Mouse (Mus musculus) erythroblast, adult 5-6 weeks (primary cell): ENCODE measurements around the gene Trcg1. TPM values are rescaled to one million over a fixed set of nuclear protein-coding genes. Genes with fewer than 3 reads are reported as not detected.

Experiments
- ATAC-seq: replicated peaks from 2 replicates; pipeline ENCODE4 v1.8.0; 2016; ENCODE audit warnings: moderate number of reproducible peaks, mild to moderate bottlenecking, moderate TSS enrichment, inconsistent platforms; ENCODE audit not compliant: poor library complexity, low FRiP score, severe bottlenecking
- total RNA-seq, 2 experiments: library from RNA; stranded (forward) in 1 of 2; stranded (reverse) in 1 of 2; fragments of 150-400 nt in 1 of 2; fragments of 200-764, 138-1000 nt in 1 of 2; gene quantifications; 2 replicates each; pipeline versions ENCODE4 v1.2.3 to v1.2.4; 2015 to 2017; ENCODE audit warnings: low replicate concordance in 2 of 2

Trcg1 gene
- total RNA-seq, 2 experiments from 2014 or later = not detected

DNA sequence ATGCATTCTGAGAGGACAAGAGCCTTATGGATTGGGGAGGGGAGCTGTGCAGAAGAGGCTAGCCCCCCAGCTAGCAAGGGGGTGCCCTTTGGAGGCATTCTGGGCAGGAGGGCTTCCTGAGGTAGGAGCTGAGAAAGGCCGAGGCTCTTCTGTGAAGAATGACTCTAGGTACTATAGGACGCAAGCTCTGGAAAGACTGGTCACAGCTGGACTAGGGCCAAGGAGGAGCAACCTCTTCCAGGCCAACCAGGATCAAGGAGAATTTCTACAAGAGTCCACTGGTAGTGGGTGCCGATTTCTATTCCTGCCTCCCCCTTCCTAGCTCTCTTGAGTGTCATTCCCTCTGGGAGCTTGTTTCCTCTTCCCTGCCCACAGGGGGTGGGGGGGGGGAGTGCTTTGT lies 46.3 kb downstream of the Trcg1 start:
- ATAC-seq = no peak

DNA sequence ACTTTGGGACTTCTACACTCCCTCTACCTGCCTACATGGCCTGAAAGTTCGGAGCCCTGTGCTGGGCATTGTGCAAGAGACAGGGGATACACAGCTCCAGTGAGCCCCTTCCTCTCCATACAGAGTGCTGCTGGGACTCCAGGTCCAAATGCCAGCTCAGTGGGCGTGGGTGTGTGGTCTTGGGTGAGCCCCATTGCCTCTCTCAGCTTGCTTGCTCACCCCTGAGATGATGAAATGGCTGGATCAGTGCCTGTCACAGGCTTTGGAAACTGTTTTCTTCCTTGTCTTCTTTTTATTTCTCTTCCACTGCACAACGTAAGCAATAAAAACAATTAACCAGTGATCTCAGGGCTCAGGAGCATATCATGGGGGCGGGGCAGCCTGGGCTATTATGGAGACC lies 47.0 kb downstream of the Trcg1 start:
- ATAC-seq = no peak

- no peak for ATAC-seq
Measured at GRCm38 (mm10) chr9:57287183-57287582, 50.8 kb downstream of the Trcg1 start.

DNA sequence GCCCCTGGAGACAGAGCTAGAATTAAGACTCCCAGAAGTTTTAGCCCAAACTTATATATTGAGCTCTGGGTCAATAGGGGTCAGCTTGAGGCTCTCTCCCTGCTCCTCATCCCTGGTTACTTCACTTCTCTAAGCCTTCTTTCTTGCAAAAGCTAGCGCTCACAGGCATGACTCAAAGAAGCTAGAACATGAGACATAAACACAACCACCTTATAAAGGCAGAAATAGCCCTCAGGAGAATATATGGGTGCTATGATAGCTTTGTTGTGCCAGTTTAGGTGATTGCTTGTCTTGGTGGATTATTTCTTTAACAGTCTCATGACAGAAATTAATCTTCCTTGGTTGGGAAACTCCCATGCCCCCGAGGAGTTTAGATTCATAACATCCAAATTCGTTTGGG lies 58.5 kb downstream of the Trcg1 start:
- no peak for ATAC-seq

DNA sequence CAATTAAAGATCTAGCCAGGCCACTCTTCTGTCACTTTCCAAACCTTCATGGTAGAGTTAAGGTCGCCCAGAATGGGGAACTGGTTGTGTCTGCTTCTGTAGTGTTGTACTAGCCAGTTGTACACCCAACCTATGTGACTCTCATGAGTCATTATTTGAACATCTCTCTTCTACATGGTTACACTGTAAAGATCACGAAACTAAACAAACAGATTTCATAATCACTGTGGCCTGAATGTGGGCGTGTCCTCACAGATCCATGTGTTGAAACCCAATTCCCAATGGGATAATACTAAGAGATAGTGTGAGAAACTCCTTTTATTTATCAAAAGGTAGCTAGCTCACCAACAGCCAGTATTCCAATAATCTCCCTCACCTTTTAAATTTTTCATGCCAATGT lies 59.3 kb downstream of the Trcg1 start:
- ATAC-seq = no peak

- no peak for ATAC-seq
Measured at GRCm38 (mm10) chr9:57296277-57296676, 59.9 kb downstream of the Trcg1 start.

DNA sequence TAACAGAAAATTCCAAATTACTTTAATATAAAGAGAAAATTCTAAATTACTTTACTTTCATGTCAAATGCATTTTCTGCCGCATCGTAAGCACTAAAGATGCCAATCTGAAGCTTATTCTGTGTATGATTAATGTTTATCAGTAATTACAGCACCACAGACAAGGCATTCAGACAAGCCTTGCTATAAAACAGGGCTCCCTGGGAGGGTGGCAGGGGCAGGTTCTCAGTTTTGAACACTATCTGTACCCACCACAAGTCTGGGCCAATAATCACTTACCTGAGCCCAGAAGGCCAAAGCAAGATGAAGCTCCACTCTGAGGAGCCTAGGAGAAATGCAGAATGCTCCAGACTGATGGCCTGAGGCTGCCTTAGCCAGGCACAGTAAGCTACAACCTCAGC lies 61.6 kb downstream of the Trcg1 start:
- peak; percentile 41 for ATAC-seq

Other genes starting within 250 kb of the Trcg1 start
- gene Ptpn9, start 241.6 kb upstream of the Trcg1 start, total RNA-seq (2015; ENCODE audit: low replicate concordance) = 5.0 and 8.6 TPM in 2 replicates
- gene Ptpn9, start 241.6 kb upstream of the Trcg1 start, total RNA-seq (2017; ENCODE audit: low replicate concordance) = 2.4 and 3.1 TPM in 2 replicates
- 23.8 and 29.8 TPM in 2 replicates for gene Sin3a, start 164.5 kb upstream of the Trcg1 start, total RNA-seq (2015; ENCODE audit: low replicate concordance)
- 24.5 and 35.1 TPM in 2 replicates for gene Sin3a, start 164.5 kb upstream of the Trcg1 start, total RNA-seq (2017; ENCODE audit: low replicate concordance)
- 12.3 and 15.3 TPM in 2 replicates for gene Man2c1, start 105.9 kb upstream of the Trcg1 start, total RNA-seq (2015; ENCODE audit: low replicate concordance)
- 9.2 and 21.7 TPM in 2 replicates for gene Man2c1, start 105.9 kb upstream of the Trcg1 start, total RNA-seq (2017; ENCODE audit: low replicate concordance)
- gene Neil1, start 88.3 kb upstream of the Trcg1 start, total RNA-seq (2015; ENCODE audit: low replicate concordance) = 0.84 and 1.3 TPM in 2 replicates
- gene Neil1, start 88.3 kb upstream of the Trcg1 start, total RNA-seq (2017; ENCODE audit: low replicate concordance) = 1.8 TPM in 1 of 2 replicates, not detected in the other
- 28.2 and 55.5 TPM in 2 replicates for gene Commd4, start 78.2 kb upstream of the Trcg1 start, total RNA-seq (2015; ENCODE audit: low replicate concordance)
- gene Commd4, start 78.2 kb upstream of the Trcg1 start, total RNA-seq (2017; ENCODE audit: low replicate concordance) = 4.3 and 25.0 TPM in 2 replicates
- gene 1700017B05Rik, start 26.1 kb downstream of the Trcg1 start, total RNA-seq (2015; ENCODE audit: low replicate concordance) = 24.5 and 32.9 TPM in 2 replicates
- 15.5 and 16.6 TPM in 2 replicates for gene 1700017B05Rik, start 26.1 kb downstream of the Trcg1 start, total RNA-seq (2017; ENCODE audit: low replicate concordance)
- gene Ppcdc, start 203.6 kb downstream of the Trcg1 start, total RNA-seq (2015; ENCODE audit: low replicate concordance) = 1.3 and 4.8 TPM in 2 replicates
- gene Ppcdc, start 203.6 kb downstream of the Trcg1 start, total RNA-seq (2017; ENCODE audit: low replicate concordance) = 4.3 and 5.4 TPM in 2 replicates
- gene Scamp5, start 231.5 kb downstream of the Trcg1 start, total RNA-seq (2015; ENCODE audit: low replicate concordance) = 1.0 TPM in 1 of 2 replicates, not detected in the other
- gene Scamp5, start 231.5 kb downstream of the Trcg1 start, total RNA-seq (2017; ENCODE audit: low replicate concordance) = 0.14 and 0.17 TPM in 2 replicates